Mouse (Mus musculus): Measurements from ENCODE around the gene Chil3. TPM values are rescaled to one million over a fixed set of nuclear protein-coding genes. Genes with fewer than 3 reads are reported as not detected.

Gene Chil3
- total RNA-seq, 2 experiments from 2014 or later: 1,755 to 2,315 TPM

Other genes starting within 250 kb of the Chil3 start
- gene I830077J02Rik, start 234.9 kb downstream of the Chil3 start, total RNA-seq (2015): 126 and 132 TPM in 2 replicates
- 71.5 and 74.6 TPM in 2 replicates for gene I830077J02Rik, start 234.9 kb downstream of the Chil3 start, total RNA-seq (2017)
- gene Wdr77, start 208.2 kb downstream of the Chil3 start, total RNA-seq (2015): 22.3 and 23.0 TPM in 2 replicates
- 11.8 and 14.0 TPM in 2 replicates for gene Wdr77, start 208.2 kb downstream of the Chil3 start, total RNA-seq (2017)
- gene Atp5f1, start 207.5 kb downstream of the Chil3 start, total RNA-seq (2015): 442 and 475 TPM in 2 replicates
- gene Atp5f1, start 207.5 kb downstream of the Chil3 start, total RNA-seq (2017): 501 and 520 TPM in 2 replicates
- 6.0 and 18.8 TPM in 2 replicates for gene Ovgp1, start 193.9 kb downstream of the Chil3 start, total RNA-seq (2015)
- gene Ovgp1, start 193.9 kb downstream of the Chil3 start, total RNA-seq (2017): 3.0 and 5.4 TPM in 2 replicates
- not detected in 2 replicates for gene Pifo, start 152.9 kb downstream of the Chil3 start, total RNA-seq (2015)
- not detected in 2 replicates for gene Pifo, start 152.9 kb downstream of the Chil3 start, total RNA-seq (2017)
- gene Chil5, start 134.8 kb downstream of the Chil3 start, total RNA-seq (2015): 10.8 and 13.7 TPM in 2 replicates
- gene Chil5, start 134.8 kb downstream of the Chil3 start, total RNA-seq (2017): 7.0 and 7.6 TPM in 2 replicates
- gene Chia1, start 54.3 kb downstream of the Chil3 start, total RNA-seq (2015): not detected in 2 replicates
- gene Chia1, start 54.3 kb downstream of the Chil3 start, total RNA-seq (2017): not detected in 2 replicates
- gene Chil4, start 51.9 kb upstream of the Chil3 start, total RNA-seq (2015): 0.14 and 0.18 TPM in 2 replicates
- gene Chil4, start 51.9 kb upstream of the Chil3 start, total RNA-seq (2017): 0.16 and 0.18 TPM in 2 replicates
- gene Chil6, start 238.6 kb upstream of the Chil3 start, total RNA-seq (2015): not detected in 2 replicates
- not detected in 2 replicates for gene Chil6, start 238.6 kb upstream of the Chil3 start, total RNA-seq (2017)